Mouse (Mus musculus) limb, embryonic 14.5 days (tissue): ENCODE measurements around the gene Vhl. TPM values are rescaled to one million over a fixed set of nuclear protein-coding genes. Genes with fewer than 3 reads are reported as not detected.
A peak's percentile ranks its signal among the peaks of the same experiment; 100 is the strongest.

ENCODE experiments used
- ATAC-seq: fragments of 200-750 bp; cut with Nextera tagmentation; 2 replicates; pipeline ENCODE4 v1.8.0; 2017; ENCODE audit warnings: low read depth, moderate number of reproducible peaks, moderate TSS enrichment; ENCODE audit not compliant: low FRiP score
- DNase-seq: peaks from one replicate; pipeline ENCODE4 v3.0.0-alpha.2; 2015; ENCODE audit warnings: low spot score
- H3K27ac ChIP-seq: fragments of 300-500 bp; sonication (generic); replicated peaks from 2 replicates; pipeline ENCODE4 v1.5.1; 2014; ENCODE audit warnings: low read depth, mild to moderate bottlenecking, low read length, moderate library complexity, mixed read lengths
- H3K27me3 ChIP-seq: fragments of 300-500 bp; sonication (generic); 2 replicates; pipeline ENCODE4 v1.6.1; 2014; ENCODE audit warnings: low read length, mixed read lengths; ENCODE audit not compliant: control insufficient read depth, insufficient read depth
- H3K36me3 ChIP-seq: fragments of 300-500 bp; sonication (generic); 2 replicates; pipeline ENCODE4 v1.6.1; 2014; ENCODE audit warnings: mild to moderate bottlenecking, low read length, moderate library complexity, mixed read lengths; ENCODE audit not compliant: control insufficient read depth, insufficient read depth
- H3K4me1 ChIP-seq: fragments of 300-500 bp; sonication (generic); 2 replicates; pipeline ENCODE4 v1.6.1; 2014; ENCODE audit warnings: antibody characterized with exemption, low read length, mixed read lengths; ENCODE audit not compliant: control insufficient read depth, insufficient read depth
- H3K4me2 ChIP-seq: fragments of 300-500 bp; sonication (generic); replicated peaks from 2 replicates; pipeline ENCODE4 v1.6.1; 2014; ENCODE audit warnings: low read depth, mild to moderate bottlenecking, low read length, moderate library complexity; ENCODE audit not compliant: severe bottlenecking
- H3K4me3 ChIP-seq: fragments of 300-500 bp; sonication (generic); replicated peaks from 2 replicates; pipeline ENCODE4 v1.5.1; 2014; ENCODE audit warnings: low read length
- H3K9ac ChIP-seq: fragments of 300-500 bp; sonication (generic); 2 replicates; pipeline ENCODE4 v1.6.1; 2014; ENCODE audit warnings: mild to moderate bottlenecking, low read depth, low read length, moderate library complexity; ENCODE audit not compliant: severe bottlenecking
- H3K9me3 ChIP-seq: fragments of 300-500 bp; sonication (generic); 2 replicates; pipeline ENCODE4 v1.6.1; 2016; ENCODE audit warnings: low read length; ENCODE audit not compliant: control insufficient read depth
- POLR2A ChIP-seq: fragments of 200-500 bp; IDR thresholded peaks from 2 replicates; pipeline ENCODE4 v1.8.0; 2012; ENCODE audit warnings: inconsistent platforms, mild to moderate bottlenecking, moderate library complexity, borderline replicate concordance; ENCODE audit not compliant: insufficient read depth, insufficient read length; ENCODE audit errors: extremely low read depth
- WGBS: fragments of 180-500 bp; shearing (Covaris S2); extraction: QIAGEN DNeasy Blood & Tissue Kit; methylation state at CpG from one replicate; pipeline ENCODE4 v1.1.7; 2014; 5-methylcytosine and 5-hydroxymethylcytosine counted together
- polyA plus RNA-seq, 2 experiments: library from polyadenylated mRNA; depleted of rRNA in 1 of 2; stranded (reverse) in 1 of 2; unstranded in 1 of 2; fragments of >200 nt; fragmentation: Nextera tagmentation in 1 of 2; extraction: Ambion mirVana in 1 of 2; gene quantifications; 2 replicates each; pipeline versions ENCODE4 v1.2.1 to v1.2.3; 2012 to 2014

The Vhl gene
- polyA plus RNA-seq (2012; rRNA removed) (36.2 and 37.2 TPM in 2 replicates), polyA plus RNA-seq (2014; fragmentation: Nextera tagmentation; extraction: Ambion mirVana) (55.3 and 60.4 TPM in 2 replicates)

DNA sequence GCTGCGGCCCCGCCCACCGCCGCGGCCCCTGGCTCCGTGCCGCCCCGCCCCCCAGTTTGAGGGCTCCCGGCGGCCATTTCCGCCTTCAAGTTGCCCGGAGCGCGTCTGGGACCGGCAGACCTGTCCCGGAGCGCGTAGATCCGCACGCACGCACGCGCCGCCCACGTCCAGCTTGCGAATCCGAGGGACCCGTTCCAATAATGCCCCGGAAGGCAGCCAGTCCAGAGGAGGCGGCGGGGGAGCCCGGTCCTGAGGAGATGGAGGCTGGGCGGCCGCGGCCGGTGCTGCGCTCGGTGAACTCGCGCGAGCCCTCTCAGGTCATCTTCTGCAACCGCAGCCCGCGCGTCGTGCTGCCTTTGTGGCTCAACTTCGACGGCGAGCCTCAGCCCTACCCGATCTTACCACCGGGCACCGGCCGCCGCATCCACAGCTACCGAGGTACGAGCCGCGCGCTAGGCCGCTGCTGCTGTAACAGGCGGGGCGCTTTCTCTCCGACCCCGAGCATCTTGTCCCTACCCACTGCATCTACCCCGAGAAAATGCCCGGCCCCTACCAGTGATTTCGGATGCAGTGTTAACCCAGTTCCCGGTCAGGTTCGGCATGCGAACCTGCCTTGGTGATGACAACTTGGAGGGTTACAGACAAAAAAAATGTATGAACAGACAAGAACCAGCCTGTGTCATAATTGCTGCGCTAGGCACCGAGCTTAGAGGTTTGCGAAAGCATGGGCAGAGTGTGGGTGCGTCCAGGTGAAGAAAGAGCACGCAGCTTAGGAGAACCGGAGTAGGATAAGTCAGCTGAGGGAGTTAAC is at the start of gene Vhl:
Gene Vhl, plus strand, starts transcription at position 19 of the 811 bp plus-strand sequence.
- H3K9me3 ChIP-seq, result no peaks in the 10 kb centered on the region
- H3K4me2 ChIP-seq, result peak within 1 kb of the TSS; percentile 77
- H3K27me3 ChIP-seq, result no peaks in the 10 kb centered on the region
- peak within 1 kb of the TSS; percentile 76 for H3K4me3 ChIP-seq
- peaks cover 20% of the 10 kb centered on the region for H3K36me3 ChIP-seq
- TF ChIP-seq POLR2A, result peak; percentile 63; the same call in 1 of the 2 replicates
- peaks cover 11% of the 10 kb centered on the region for H3K4me1 ChIP-seq
- peak within 1 kb of the TSS; percentile 84 for H3K9ac ChIP-seq
- peak; percentile 87 for ATAC-seq
- peak within 1 kb of the TSS; percentile 88 for H3K27ac ChIP-seq
- peak; percentile 67 for DNase-seq
- 3% methylated on average over 45 of the region's 76 CpGs for WGBS

DNA sequence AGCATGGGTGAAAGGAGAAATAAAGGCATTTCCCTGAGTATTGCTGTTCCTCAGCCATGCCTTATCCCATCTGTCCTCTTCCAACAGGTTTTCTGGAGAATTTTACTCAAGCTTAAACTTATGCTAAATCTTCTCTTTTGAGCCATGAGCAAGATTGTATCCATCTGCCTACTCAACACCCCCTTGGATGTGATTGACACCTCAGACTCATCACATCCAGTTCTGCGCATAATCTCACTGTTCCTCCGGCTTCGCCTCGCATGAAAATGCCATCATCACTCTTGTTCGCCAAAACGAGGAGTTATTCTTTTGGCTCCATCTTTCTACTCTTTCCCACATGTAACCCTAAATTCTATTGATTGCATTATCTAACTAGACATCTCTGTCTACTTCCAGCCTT is 47.7 kb upstream of the Vhl start:
- H3K4me2 ChIP-seq, result no peak overlapping the region
- TF ChIP-seq POLR2A, result no peak

DNA sequence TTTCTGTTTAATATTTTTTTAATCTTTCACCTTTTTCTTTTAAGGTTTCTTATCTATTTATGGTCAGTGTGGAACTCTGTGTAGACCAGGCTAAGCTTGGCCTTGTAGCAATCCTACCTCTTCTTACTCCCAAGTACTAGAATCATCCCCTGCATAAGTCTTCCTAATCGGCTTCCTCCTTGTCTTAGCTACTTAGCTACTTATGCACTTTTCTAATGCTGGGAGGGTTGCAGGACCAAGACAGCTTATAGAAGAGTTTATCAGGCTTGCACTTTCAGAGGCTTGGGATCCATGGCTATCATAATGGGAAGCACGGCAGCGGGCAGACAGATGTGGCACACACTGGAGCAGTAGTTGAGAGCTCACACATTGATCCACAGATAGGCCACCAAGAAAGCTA is 44.5 kb upstream of the Vhl start:
- H3K4me2 ChIP-seq, result no peak overlapping the region
- H3K27ac ChIP-seq, result no peak overlapping the region
- DNase-seq (no peak), ATAC-seq (no peak)
- WGBS, result 93% methylated on average over 3 of the region's 3 CpGs
- TF ChIP-seq POLR2A, result no peak
- H3K4me3 ChIP-seq, result no peak overlapping the region
- 0 out of 2 replicates have a peak, but pooled peaks cover 18% of the 10 kb centered on the region for H3K36me3 ChIP-seq
- H3K9ac ChIP-seq, result no peak overlapping the region
- no peaks in the 10 kb centered on the region for H3K27me3 ChIP-seq
- H3K9me3 ChIP-seq, result no peaks in the 10 kb centered on the region
- no peaks in the 10 kb centered on the region for H3K4me1 ChIP-seq

More for the DNA sequence above, 47.7 kb upstream of the Vhl start:
- DNase-seq (no peak), ATAC-seq (no peak)
- peaks cover 16% of the 10 kb centered on the region; the same call in 1 of the 2 replicates for H3K36me3 ChIP-seq
- 97% methylated on average over 6 of the region's 6 CpGs for whole genome bisulfite sequencing
- no peaks in the 10 kb centered on the region for H3K4me1 ChIP-seq
- no peaks in the 10 kb centered on the region for H3K27me3 ChIP-seq
- H3K9ac ChIP-seq, result no peak overlapping the region
- no peaks in the 10 kb centered on the region for H3K9me3 ChIP-seq
- no peak overlapping the region for H3K4me3 ChIP-seq
- H3K27ac ChIP-seq, result no peak overlapping the region

DNA sequence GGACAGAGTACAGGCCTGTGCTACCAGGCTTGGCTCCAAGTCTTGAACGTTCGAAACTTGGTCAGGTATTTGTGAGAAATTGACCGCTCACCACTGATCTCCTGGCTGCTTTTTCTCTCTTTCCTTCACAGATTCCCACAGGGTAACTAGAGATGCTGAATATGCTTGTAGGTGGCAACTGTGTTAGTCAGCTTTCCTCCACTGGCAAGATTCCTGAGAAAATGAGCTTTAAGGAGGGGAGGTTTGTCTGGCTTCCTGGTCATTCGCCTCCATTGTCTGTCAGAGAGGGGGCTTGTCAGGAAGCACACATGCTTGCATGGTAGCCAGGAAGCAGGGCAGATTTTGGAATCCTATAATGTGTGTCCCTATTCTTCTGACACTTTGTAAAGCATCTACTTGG is 40.7 kb upstream of the Vhl start:
- Histone ChIP-seq H3K27me3 (no peaks in the 10 kb centered on the region), H3K36me3 (0 out of 2 replicates have a peak, but pooled peaks cover 9% of the 10 kb centered on the region), H3K4me1 (no peaks in the 10 kb centered on the region), H3K9ac (no peak overlapping the region), H3K9me3 (no peaks in the 10 kb centered on the region), H3K4me3 (no peak overlapping the region), H3K4me2 (no peak overlapping the region), H3K27ac (no peak overlapping the region)
- no peak for DNase-seq
- ATAC-seq, result no peak
- TF ChIP-seq POLR2A, result no peak
- WGBS, result 88% methylated on average over 4 of the region's 4 CpGs

DNA sequence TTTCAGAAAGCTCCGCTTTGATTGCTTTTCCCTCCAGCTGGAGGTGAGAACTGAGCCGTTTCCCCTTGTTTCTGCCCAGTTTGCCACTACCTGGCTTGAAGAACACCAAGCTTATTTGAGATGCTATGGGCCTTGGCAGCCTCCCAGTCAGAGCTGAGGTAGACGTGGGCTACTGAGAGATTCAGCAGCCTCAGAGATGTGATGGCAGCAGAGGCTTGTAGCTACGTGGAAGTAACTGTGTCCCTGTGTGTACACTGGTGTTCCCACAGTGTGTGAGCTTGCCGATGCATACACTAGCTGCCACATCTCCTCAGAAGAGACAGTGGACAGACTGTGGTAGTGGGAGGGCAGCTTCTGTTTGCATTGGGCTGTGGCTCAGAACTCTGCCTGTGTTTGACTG is 38.7 kb upstream of the Vhl start:
- Histone ChIP-seq H3K36me3 (0 out of 2 replicates have a peak, but pooled peaks cover 9% of the 10 kb centered on the region), H3K27ac (no peak overlapping the region), H3K9ac (no peak overlapping the region), H3K4me2 (no peak overlapping the region), H3K4me3 (no peak overlapping the region), H3K4me1 (no peaks in the 10 kb centered on the region), H3K9me3 (no peaks in the 10 kb centered on the region), H3K27me3 (no peaks in the 10 kb centered on the region)
- TF ChIP-seq POLR2A, result no peak
- DNase-seq, result no peak
- no peak for ATAC-seq
- WGBS, result 88% methylated on average over 5 of the region's 5 CpGs
